Mouse (Mus musculus) brown adipose tissue, adult 24 weeks (tissue): ENCODE measurements around the gene Hip1. TPM values are rescaled to one million over a fixed set of nuclear protein-coding genes. Genes with fewer than 3 reads are reported as not detected.

Experiments used
- H3K27ac ChIP-seq: fragments of 200-500 bp; replicated peaks from 2 replicates; pipeline ENCODE4 v1.5.1; 2012; ENCODE audit warnings: low read depth, mild to moderate bottlenecking, low read length
- H3K4me1 ChIP-seq: fragments of 200-500 bp; 2 replicates; pipeline ENCODE4 v1.6.1; 2012; ENCODE audit warnings: low read length, mixed read lengths; ENCODE audit not compliant: control insufficient read depth, insufficient read depth, insufficient read length
- H3K4me3 ChIP-seq: fragments of 200-500 bp; 2 replicates; pipeline ENCODE4 v1.5.1; 2012; ENCODE audit warnings: low read depth, mild to moderate bottlenecking, low read length, moderate library complexity; ENCODE audit not compliant: insufficient read depth
- polyA plus RNA-seq: library from polyadenylated mRNA; stranded (reverse); fragments of >200 nt; gene quantifications from 2 replicates; pipeline ENCODE4 v1.2.4, GENCODE M21; 2012; ENCODE audit not compliant: missing spikeins, insufficient read depth, insufficient read length

The Hip1 gene
- polyA plus RNA-seq, 1 experiment = 7.9 TPM

DNA sequence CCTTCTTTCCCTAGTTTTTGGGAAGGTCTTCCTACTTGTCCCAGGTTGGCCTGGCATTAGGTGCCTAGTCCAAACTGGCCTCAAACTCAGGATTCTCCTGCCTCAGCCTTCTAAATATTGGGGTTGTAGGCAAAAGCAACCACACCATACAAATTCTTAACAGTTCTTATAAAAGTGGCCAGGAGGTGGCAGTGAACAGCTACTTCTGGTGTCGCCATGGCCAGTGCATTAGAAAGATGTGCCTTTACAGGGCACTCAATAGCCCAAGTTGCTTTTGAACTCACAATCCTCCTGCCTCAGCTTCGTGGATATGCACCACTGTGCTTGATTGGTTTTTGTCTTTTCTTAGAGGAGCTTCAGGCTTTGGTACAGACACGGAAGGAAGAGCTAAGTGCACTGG lies 6.0 kb upstream of the Hip1 start:
- no peak overlapping the region for H3K27ac ChIP-seq

DNA sequence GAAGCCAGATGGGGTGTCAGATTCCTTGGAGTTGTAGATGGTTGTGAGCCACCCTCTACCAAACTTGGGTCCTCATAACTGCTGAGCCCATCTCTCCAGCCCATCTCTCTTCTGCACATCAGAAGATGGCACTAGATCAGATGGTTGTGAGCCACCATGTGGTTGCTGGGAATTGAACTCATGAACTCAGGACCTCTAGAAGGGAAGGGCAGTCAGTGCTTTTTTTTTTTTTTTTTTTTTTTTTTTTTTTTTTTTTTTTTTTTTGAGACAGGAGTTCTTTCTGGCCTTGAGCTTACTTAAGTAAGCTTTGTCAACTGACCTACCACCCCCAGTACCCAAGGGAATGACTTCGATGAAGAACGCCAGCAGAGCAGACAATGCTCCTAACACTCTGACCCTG lies 3.1 kb upstream of the Hip1 start:
- H3K27ac ChIP-seq = no peak overlapping the region
- H3K4me1 ChIP-seq = no peaks in the 10 kb centered on the region
- H3K4me3 ChIP-seq = no peak overlapping the region

More for the DNA sequence above, 6.0 kb upstream of the Hip1 start:
- no peaks in the 10 kb centered on the region for H3K4me1 ChIP-seq
- no peak overlapping the region for H3K4me3 ChIP-seq

DNA sequence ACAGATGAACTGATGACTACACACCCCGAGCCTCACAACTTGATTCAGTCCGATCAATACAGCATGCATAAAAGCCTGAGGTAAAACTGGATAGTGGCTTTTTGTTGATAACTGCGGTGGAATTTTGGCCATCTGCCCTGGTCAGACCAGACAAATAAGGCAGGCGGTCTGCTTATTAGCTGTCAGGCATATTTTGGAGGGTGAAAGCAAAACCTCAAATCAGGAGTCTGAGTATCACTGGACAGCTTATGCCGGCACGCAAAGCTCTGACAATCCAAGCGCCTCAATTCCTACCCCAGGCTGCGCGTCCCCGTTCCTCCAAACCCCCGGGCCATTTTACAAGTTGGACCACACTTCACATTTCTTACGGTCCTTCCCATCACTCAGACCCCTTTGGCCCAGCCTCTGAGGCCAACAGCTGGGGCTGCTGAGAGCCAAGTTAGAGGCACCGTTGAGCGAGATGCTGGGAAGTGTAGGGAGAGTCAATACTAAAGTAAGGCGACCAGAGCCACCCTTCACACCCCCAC lies 825 bp downstream of the Hip1 start:
- Histone ChIP-seq H3K27ac (peak overlapping the region; percentile 50), H3K4me1 (no peaks in the 10 kb centered on the region; the same call in 1 of the 2 replicates), H3K4me3 (peak overlapping the region; percentile 78)

DNA sequence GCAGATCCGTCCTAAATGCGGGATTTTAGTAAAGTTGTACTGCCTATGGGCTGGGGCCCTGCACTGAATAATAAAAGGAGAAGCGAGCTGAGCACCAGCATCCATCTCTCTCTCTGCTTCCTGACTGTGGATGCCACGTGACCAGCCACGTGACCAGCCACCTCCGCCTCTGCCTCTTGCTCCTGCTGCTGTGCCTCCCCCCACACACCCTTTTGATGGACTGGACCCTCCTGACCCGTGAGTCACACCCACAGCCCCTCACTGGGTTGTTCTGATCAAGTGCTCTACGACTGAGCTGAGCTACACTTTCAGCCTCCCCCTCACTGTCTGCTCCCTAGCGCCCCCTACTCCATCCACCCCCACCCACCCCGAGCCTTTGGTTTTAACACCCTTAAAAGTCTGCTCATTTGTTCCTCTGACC lies 7.1 kb downstream of the Hip1 start:
- peak overlapping the region; percentile 64 for H3K27ac ChIP-seq
- H3K4me3 ChIP-seq = no peak overlapping the region
- peaks cover 17% of the 10 kb centered on the region for H3K4me1 ChIP-seq

DNA sequence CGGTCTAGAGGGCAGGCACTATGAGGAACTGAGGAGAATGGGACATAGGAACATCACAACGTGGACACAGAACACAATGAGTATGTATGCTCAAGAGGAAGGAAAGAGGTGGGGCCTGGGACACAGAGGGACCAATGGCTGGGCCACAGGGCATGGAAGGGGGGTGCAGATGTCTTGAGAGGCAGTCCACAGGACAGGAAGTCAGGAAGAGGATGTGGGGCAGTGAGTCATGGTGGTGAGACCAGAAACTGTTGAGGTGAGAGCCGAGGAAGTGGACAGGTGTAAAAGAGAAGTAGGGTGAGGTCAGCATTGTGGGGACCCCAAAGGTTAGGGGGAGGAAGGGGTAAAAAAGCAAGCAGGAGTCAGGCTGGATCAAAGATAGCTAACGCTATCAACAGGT lies 7.6 kb downstream of the Hip1 start:
- Histone ChIP-seq H3K27ac (peak overlapping the region; percentile 64), H3K4me3 (no peak overlapping the region), H3K4me1 (peaks cover 19% of the 10 kb centered on the region)

DNA sequence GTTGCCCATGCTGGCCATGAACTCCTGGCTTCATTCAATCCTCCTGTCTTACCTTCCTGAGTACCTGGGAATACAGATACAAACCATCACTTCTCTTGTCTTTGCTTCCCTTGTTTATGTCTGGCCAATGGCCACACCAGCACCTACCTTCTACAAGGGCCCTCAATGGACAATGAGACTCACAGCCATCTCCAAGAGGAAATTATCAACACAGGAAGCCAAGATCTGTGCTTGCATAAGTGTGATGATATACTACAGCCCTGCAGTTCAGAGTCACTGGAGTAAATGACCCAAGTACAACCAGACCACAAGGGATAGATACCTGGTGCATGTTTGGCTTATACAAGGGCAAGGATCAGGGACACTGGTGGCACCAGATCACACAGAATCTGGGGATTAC lies 9.1 kb downstream of the Hip1 start:
- Histone ChIP-seq H3K4me1 (peaks cover 31% of the 10 kb centered on the region), H3K4me3 (no peak overlapping the region), H3K27ac (no peak overlapping the region)

DNA sequence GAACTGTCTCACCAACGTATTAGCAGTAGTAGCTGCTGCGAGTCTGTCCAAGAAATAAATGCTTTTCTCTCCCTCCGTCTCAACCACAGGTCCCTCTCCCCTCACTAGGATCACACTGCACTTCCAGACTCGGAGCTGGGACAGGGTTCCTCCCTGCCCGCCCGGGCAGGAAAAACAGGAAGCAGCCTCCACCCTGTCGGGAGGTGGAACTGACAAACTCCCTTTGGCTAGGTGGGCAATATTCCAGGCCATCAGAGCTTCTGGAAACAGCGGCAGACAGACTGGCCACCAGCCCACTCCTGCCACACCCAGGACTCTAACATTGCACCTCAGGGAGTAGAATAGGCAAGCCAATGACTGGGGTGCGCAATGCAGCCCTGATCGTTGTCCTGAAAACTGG lies 11.5 kb downstream of the Hip1 start:
- Histone ChIP-seq H3K4me3 (peak overlapping the region; percentile 28), H3K27ac (peak overlapping the region; percentile 90), H3K4me1 (peaks cover 31% of the 10 kb centered on the region; the same call in 1 of the 2 replicates)

DNA sequence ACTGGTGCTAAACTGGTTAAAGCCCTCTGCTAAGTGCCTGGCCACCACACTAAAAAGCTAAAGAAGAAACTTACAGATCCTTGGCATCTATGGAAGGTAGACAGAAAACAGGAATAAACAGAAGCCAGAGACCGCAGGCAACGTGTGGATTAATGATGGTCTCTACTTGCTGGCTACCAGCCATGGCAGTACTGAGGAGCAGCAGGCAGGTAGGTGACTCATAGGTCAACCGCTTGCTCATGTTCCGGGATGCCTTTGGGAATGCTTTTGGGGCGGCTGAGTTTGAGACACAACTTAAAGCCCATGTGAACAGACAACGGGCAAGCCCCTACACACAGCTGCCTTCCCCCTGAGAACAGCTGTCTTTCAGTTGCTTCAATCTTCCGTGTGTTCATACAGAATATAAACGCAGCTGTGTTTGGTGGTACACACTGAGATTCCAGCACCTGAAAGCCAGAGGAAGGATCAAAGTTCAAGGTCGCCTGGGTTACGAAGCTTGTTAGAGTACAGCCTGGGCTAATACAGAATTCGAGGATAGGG lies 13.5 kb downstream of the Hip1 start:
- 0 out of 2 replicates have a peak overlapping the region, but pooled peaks have one; percentile 60 for H3K27ac ChIP-seq
- no peak overlapping the region for H3K4me3 ChIP-seq

DNA sequence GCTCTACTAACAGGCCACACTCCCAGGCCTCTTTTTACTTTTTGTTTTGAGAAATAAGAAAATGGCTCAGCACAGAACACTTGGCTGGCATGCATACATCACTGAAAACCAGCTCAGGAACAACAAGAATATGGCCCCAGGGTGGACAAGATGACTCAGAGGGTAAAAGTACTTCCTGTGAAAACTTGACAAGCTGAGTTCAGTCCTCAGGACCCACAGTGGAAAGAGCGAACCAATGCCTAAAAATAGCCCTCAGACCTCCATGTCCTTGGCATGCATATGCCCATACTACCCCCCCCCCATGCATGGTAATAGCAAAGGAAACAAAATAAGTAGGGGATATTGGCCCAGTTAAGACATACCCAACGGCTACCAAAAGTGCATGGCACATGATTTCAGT lies 15.0 kb downstream of the Hip1 start:
- Histone ChIP-seq H3K27ac (no peak overlapping the region), H3K4me1 (peaks cover 29% of the 10 kb centered on the region), H3K4me3 (no peak overlapping the region)

More for the DNA sequence above, 13.5 kb downstream of the Hip1 start:
- peaks cover 26% of the 10 kb centered on the region; the same call in 1 of the 2 replicates for H3K4me1 ChIP-seq

DNA sequence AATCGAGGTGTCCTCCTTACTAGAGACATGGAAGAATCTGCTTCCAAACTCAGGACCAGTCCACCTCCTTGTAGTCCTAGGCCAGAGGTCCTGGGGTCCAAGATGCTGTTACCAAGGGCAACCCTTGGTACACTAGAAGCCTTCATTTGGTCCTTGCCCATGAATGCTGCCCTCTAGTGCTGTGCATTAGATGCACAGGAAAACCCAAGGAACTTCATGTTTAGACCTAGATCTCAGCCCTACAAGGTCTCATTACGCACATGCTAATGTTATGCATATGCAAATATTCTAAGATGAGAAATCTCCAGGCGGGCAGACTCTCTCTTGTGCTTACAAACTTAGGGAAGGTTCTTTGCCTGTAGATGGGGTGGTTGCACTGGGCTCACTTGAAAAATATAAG lies 15.6 kb downstream of the Hip1 start:
- Histone ChIP-seq H3K4me1 (peaks cover 36% of the 10 kb centered on the region), H3K4me3 (no peak overlapping the region), H3K27ac (no peak overlapping the region)

DNA sequence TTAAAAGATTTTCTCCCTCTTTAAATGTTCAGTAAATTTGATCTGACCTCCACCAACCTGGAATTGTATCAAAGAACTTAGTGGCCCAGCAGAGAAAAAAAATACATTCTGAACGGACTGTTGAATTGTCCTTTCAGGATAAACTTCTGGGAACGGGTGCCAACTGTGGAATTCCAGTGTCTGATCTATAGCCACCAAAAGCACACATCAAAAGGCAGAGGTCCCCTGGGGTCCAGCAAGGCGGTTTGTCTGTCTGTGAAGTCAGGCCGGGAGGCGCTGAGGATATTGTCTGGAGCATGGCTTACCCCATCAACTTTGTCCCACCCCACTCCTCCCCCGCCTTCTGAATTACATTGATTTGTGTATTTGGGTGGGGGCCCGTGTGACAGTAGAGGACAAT lies 16.9 kb downstream of the Hip1 start:
- Histone ChIP-seq H3K4me3 (no peak overlapping the region), H3K4me1 (peaks cover 27% of the 10 kb centered on the region), H3K27ac (no peak overlapping the region)

DNA sequence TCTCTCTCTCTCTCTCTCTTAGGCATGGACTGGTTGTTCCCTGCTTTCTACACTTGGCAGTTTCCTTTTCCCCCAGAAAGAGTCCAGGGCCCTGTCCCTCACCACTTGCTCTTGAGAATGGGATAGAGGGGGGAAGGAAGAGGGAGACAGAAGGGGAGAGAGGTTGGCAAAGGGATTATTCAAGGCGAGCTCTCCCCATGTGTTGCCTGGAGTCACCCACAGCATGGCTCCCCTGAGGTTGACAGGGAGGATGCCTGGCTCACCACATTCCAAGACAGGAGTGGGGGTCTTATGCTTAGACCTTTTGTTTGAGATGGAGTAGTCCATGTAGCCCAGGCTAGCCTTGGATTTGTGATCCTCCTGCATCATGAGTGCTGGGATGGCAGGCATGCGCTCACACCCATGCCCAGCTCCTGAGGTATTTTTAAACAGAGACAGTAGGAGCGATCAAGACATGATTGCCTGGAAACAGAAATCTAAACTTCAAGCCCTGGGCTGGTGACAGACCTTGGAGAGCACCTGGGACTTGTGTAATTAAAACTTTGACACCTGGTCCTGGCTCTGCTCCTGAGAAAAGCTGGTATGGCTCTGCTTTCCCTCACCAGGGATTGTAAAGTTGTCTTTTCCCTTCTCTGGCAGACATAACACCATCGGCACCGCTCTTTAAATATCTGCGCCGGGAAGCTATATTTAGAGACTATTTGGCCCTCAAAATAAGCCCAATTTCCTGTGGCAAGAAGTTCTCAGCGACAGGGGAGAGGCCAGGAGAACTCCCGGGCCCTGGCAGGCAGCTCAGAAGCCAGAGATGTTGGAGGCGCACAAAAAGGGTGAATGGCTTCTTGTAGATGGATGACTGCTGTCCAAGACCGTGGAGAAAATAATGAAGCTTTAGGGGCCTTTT lies 20.0 kb downstream of the Hip1 start:
- Histone ChIP-seq H3K4me3 (no peak overlapping the region), H3K27ac (peak overlapping the region; percentile 67), H3K4me1 (peaks cover 14% of the 10 kb centered on the region)

DNA sequence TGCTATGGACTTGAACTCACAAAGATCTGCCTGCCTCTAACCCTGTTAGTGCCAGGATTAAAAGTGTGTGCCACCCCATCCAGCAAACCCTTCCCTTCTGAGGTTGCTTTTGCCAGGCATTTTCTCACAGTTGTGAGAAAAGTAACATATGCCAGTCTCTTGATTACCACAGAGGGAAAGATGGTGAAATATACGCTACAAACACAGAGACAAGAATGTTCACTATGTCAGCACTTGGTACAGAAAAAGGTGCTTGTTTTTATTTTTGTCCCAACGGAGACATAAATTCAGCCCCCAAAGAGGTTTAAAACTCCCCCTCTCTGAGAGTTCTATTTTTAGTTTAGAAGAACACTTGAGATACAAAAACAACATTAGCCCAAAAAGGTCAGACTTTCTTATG lies 20.8 kb downstream of the Hip1 start:
- Histone ChIP-seq H3K4me3 (no peak overlapping the region), H3K27ac (peak overlapping the region; percentile 67; the same call in 1 of the 2 replicates), H3K4me1 (peaks cover 14% of the 10 kb centered on the region)

DNA sequence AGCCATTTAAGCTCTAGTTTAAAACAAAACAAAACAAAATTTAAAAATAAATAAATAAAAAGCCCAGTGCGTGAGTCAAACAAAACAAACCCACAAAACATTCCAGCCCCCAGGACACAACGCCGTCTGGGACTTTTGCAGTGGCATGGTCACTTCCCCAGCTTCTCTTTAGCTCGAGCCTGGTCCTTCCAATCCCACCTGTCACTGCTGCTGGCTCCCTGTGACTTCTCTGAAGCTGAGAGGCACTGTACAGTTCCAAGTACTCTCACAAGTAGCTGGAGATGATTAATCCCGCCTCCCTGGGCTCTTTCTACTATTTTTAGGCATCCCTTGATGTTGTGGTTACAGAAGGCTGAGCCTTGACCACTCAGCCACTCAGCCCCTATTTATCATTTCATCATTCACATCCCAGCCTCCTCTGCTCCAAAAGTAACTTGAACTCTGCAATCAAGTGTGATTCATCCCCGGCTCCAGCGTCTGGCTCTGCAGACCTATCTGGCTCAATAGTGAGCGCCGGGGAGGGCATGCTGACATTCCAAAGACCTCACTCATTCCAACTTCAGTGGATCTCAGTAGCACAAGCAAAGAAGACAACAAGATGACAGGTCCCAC lies 22.7 kb downstream of the Hip1 start:
- peaks cover 14% of the 10 kb centered on the region for H3K4me1 ChIP-seq
- no peak overlapping the region for H3K27ac ChIP-seq
- H3K4me3 ChIP-seq = no peak overlapping the region

DNA sequence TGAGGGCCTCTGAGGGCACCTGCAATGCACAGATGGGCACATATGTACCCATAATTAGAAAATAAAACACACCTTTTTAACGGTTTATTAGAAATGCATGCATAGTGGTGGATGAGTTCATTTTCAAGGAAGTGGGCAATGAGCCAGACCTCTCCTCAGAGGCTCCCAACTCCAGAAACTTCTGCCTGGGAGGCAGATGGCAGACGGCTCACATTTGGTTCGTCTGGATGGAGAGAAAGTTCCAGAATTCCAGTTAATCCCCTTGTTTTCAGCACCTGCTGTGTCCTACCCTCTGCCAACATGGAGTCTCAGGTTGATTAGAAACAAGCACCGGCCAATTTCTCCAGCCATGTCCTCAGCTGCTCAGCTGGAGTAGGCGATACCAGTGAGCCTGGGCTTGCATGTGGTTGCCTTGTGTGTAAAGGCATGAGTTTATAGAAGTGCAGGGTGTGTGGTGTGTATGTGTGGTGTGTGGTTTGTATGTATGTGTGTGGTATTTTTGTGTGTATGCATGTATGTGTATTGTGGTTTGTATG lies 27.5 kb downstream of the Hip1 start:
- H3K4me3 ChIP-seq = no peak overlapping the region
- no peaks in the 10 kb centered on the region for H3K4me1 ChIP-seq
- no peak overlapping the region for H3K27ac ChIP-seq
